Mouse (Mus musculus) ES-Bruce4 (cell line): Measurements from ENCODE around the gene Ap4b1. TPM values are rescaled to one million over a fixed set of nuclear protein-coding genes. Genes with fewer than 3 reads are reported as not detected.
"Not testable (repeated sequence)": the region's sequence is repeated elsewhere in the genome, so short reads cannot be mapped to it uniquely, and the experiment has no call there.

Source experiments
- H3K27ac ChIP-seq: 2 replicates; pipeline ENCODE4 v1.5.1; 2012; ENCODE audit warnings: low read length, inconsistent platforms; ENCODE audit not compliant: insufficient read depth
- H3K27me3 ChIP-seq: 2 replicates; pipeline ENCODE4 v1.6.1; 2012; ENCODE audit warnings: mild to moderate bottlenecking, low read length, inconsistent platforms; ENCODE audit not compliant: control insufficient read depth, poor library complexity, insufficient read depth, severe bottlenecking
- H3K36me3 ChIP-seq: 2 replicates; pipeline ENCODE4 v1.6.1; 2012; ENCODE audit warnings: inconsistent platforms, mild to moderate bottlenecking, low read length, moderate library complexity; ENCODE audit not compliant: control insufficient read depth, poor library complexity, insufficient read depth, severe bottlenecking
- H3K4me1 ChIP-seq: one replicate; pipeline ENCODE4 v1.8.1; 2011; ENCODE audit warnings: low read length; ENCODE audit not compliant: control insufficient read depth, insufficient read depth
- H3K4me3 ChIP-seq: 2 replicates; pipeline ENCODE4 v1.5.1; 2011; ENCODE audit warnings: low read depth, mild to moderate bottlenecking, low read length
- H3K9ac ChIP-seq: 2 replicates; pipeline ENCODE4 v1.6.1; 2012; ENCODE audit warnings: low read depth, mild to moderate bottlenecking, inconsistent platforms; ENCODE audit not compliant: poor library complexity, severe bottlenecking
- H3K9me3 ChIP-seq: replicated peaks from 2 replicates; pipeline ENCODE4 v1.6.1; 2012; ENCODE audit warnings: mild to moderate bottlenecking, low read length, inconsistent platforms; ENCODE audit not compliant: control insufficient read depth, poor library complexity, insufficient read depth, severe bottlenecking
- CTCF ChIP-seq: IDR thresholded peaks from one replicate; pipeline ENCODE4 v1.8.1; 2011; ENCODE audit warnings: low read depth, low read length
- EP300 ChIP-seq: IDR thresholded peaks from 2 replicates; pipeline ENCODE4 v1.6.1; 2011; ENCODE audit warnings: low read depth, low read length; ENCODE audit not compliant: insufficient read depth
- POLR2A ChIP-seq: IDR thresholded peaks from one replicate; pipeline ENCODE4 v1.8.1; 2011; ENCODE audit warnings: low read length; ENCODE audit not compliant: insufficient read depth
- polyA plus RNA-seq: library from polyadenylated mRNA; stranded (reverse); fragments of >200 nt; gene quantifications from 2 replicates; pipeline ENCODE4 v1.2.4, GENCODE M21; 2011; ENCODE audit warnings: low read depth; ENCODE audit not compliant: missing spikeins, insufficient read depth, insufficient read length

Ap4b1 gene
- polyA plus RNA-seq, 1 experiment, result 14.6 TPM

DNA sequence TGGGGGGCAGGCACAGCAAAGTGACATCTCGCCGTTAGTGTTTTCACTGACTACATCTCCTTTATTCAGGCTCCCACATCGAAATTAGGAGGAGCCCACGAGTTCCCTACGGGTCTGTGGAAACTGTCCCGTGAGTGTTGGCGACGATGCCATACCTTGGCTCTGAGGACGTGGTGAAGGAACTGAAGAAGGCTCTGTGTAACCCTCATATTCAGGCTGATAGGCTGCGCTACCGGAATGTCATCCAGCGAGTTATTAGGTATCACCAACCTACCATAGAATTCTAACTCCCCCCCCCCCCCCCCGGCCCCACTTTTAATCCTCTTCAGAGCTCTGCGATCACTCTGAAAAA lies 455 bp downstream of the Ap4b1 start:
- Histone ChIP-seq H3K4me1 (no peaks in the 10 kb centered on the region), H3K9me3 (no peaks in the 10 kb centered on the region), H3K9ac (peak overlapping the region; percentile 87), H3K27me3 (no peaks in the 10 kb centered on the region), H3K27ac (peak overlapping the region; percentile 30; the same call in 1 of the 2 replicates), H3K36me3 (peaks cover 13% of the 10 kb centered on the region), H3K4me3 (peak overlapping the region; percentile 99)
- no peak for TF ChIP-seq EP300
- no peak for TF ChIP-seq CTCF
- TF ChIP-seq POLR2A, result no peak

DNA sequence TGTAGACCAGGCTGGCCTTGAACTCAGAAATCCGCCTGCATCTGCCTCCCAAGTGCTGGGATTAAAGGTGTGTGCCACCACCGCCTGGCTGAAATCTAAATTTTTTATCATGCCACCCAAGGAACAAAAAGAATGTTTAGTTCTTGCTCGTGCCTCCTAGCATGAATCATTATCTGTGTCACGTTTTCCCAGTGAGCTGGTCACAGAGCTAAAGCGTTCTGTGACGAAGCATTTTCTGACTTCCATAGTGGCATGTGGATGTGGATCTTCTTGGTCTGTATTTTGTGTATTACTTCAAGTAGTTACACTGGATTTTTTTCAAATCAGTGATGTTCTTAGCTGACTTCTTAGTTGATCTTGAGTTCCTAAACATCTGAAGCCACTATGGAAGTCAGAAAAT lies 1.6 kb downstream of the Ap4b1 start:
- no peak for TF ChIP-seq EP300
- TF ChIP-seq POLR2A, result no peak
- TF ChIP-seq CTCF, result no peak
- H3K27me3 ChIP-seq, result no peaks in the 10 kb centered on the region
- no peaks in the 10 kb centered on the region for H3K4me1 ChIP-seq

DNA sequence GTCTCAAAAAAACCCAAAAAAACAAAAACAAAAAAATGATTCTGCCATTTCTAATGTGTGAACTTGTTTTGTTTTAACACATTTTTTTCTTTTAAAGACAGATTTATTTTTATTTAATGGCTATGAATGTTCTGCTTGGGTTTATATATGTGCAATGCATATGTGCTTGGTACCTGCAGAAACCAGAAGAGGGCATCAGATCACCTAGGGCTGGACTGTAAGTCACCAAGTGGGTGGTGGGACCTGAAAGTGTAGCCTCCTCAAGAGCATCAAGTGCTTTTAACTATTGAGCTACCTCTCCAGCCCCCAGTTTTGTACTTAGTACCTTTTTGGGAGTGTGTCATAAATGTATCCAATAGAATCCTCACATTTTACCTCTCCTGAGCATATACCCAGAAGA lies 18.2 kb downstream of the Ap4b1 start:
- Histone ChIP-seq H3K9ac (no peak overlapping the region), H3K36me3 (0 out of 2 replicates have a peak, but pooled peaks cover 2% of the 10 kb centered on the region), H3K4me3 (no peak overlapping the region), H3K4me1 (no peaks in the 10 kb centered on the region), H3K9me3 (no peaks in the 10 kb centered on the region), H3K27me3 (no peaks in the 10 kb centered on the region), H3K27ac (no peak overlapping the region)
- peak; percentile 35 for TF ChIP-seq CTCF
- no peak for TF ChIP-seq POLR2A

More for the DNA sequence above, 1.6 kb downstream of the Ap4b1 start:
- no peak overlapping the region for H3K4me3 ChIP-seq
- H3K36me3 ChIP-seq, result peaks cover 8% of the 10 kb centered on the region
- no peaks in the 10 kb centered on the region for H3K9me3 ChIP-seq
- H3K9ac ChIP-seq, result no peak overlapping the region
- no peak overlapping the region for H3K27ac ChIP-seq

DNA sequence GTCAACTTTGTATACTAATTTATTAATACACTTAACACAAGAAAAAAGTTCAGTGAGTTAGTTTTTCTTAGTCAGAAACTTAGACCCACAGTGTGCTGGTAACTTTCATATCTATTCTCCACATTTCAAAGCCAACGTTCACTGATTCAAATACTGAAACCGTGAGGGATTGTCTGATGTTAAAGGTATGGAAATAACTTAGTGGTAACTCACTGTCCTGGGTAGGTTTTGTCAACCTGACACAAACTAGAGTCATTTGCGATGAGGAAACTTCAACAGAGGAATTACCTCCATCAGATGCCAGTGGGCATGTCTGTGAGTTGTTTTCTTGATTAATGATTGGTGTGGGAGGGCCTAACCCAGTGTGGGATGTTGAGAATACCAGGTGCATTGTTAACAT lies 19.7 kb downstream of the Ap4b1 start:
- H3K4me3 ChIP-seq, result no peak overlapping the region
- TF ChIP-seq CTCF, result no peak
- no peak for TF ChIP-seq EP300
- no peak for TF ChIP-seq POLR2A

DNA sequence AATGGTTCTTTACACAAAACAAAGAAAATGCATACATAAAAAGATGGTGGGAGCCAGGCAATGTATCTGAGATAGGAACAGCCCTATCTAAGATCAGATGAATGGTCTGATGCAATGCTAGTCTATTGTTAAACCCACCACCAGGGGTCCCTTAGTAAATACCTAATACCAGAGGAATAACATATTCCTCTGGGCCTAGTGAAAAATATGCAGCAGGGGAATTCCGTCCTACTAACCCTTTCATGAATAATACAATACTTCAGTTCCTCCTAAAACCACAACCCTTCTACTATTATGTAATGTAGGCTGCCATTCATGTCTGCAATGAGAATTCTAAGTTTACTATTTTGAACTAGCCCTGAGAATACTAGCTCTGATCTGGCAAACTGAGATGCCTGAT lies 21.4 kb downstream of the Ap4b1 start:
- H3K9me3 ChIP-seq, H3K4me3 ChIP-seq: not testable (repeated sequence)

More for the DNA sequence above, 19.7 kb downstream of the Ap4b1 start:
- Histone ChIP-seq H3K27me3 (no peaks in the 10 kb centered on the region), H3K4me1 (no peaks in the 10 kb centered on the region), H3K9ac (no peak overlapping the region), H3K9me3 (no peaks in the 10 kb centered on the region), H3K36me3 (no peaks in the 10 kb centered on the region), H3K27ac (no peak overlapping the region)

DNA sequence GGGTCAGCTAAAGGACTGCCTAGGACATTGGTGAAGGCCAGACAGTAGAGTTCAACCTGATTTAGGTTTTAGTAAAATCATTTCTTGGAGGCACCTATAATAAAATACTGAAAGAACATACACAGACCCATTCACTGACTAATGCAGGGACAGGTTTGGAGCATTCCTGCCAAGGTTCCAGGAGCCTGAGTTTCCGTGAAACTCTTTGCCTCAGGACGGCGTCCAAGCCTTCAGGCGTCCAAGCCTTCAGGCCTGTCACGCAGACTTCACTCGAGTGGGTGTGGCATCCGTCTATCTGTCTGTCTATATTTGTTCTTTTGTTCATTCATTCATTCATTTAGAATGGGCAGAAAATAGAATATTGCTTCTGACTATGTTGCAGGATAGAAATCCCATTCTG lies 21.8 kb downstream of the Ap4b1 start:
- H3K27ac ChIP-seq, result no peak overlapping the region
- H3K9me3 ChIP-seq, result no peaks in the 10 kb centered on the region
- no peaks in the 10 kb centered on the region for H3K36me3 ChIP-seq
- H3K27me3 ChIP-seq, result no peaks in the 10 kb centered on the region
- H3K9ac ChIP-seq, result no peak overlapping the region
- TF ChIP-seq POLR2A (no peak), EP300 (no peak), CTCF (no peak)
- H3K4me1 ChIP-seq, result no peaks in the 10 kb centered on the region
- no peak overlapping the region for H3K4me3 ChIP-seq

More for the DNA sequence above, 21.4 kb downstream of the Ap4b1 start:
- H3K4me1 ChIP-seq, H3K9ac ChIP-seq, H3K36me3 ChIP-seq, H3K27me3 ChIP-seq, H3K27ac ChIP-seq: not testable (repeated sequence)
